Mouse (Mus musculus) kidney, adult 8-10 months (tissue): Measurements from ENCODE around the gene Fmo5.
A peak's percentile ranks its signal among the peaks of the same experiment; 100 is the strongest.

Experiments
- DNase-seq, 2 experiments: peaks; one replicate each; pipeline ENCODE4 v3.0.0; 2022

Gene Fmo5

DNA sequence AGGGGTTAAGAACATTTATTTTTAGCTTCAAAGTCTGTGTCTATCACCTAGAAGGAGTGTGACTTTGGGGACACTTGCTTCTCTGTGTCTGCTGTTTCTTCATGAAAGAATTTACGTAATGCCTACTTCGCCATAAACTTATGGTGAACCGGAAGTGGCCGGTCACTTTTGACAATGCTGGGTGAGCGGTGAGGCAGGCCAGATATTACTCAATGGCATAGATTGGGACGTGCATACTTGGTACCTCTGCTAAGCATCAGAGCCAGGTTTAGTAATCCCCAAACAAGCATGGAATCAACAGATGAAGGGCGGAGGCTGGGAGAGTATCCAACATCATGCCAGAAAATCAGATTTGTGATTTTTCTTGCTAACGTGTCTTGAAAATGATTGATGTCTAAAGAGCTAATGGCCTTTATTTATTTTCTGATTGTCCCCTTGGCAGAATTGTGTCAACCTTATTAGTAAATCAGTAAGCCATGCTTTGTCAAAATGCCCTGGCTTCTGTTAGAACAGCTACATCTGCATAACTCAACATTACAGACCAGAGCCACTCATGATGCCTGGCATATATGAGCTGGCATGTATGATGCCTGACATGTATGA, 2.8 kb downstream of the Fmo5 start:
- DNase-seq = no peak

DNA sequence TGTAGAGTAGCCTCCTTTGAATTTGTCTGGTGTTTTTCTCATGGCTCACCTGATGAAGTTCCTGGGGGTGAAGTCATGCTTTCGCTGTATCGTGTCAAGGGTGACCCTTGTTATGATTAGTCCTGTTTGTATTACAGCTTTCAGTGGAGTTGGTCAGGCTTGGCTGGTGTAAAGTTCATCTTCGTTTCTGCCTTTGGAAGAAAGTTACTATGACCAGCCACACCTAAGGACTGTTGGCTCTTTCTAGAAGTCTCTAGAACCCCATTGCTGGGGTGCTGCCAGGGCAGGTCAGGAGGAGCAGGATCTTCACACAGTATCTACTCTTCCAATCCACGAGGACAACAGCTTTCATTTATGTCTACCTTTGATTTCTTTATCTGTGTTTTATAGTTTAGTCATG, 4.9 kb downstream of the Fmo5 start:
- DNase-seq = no peak

DNA sequence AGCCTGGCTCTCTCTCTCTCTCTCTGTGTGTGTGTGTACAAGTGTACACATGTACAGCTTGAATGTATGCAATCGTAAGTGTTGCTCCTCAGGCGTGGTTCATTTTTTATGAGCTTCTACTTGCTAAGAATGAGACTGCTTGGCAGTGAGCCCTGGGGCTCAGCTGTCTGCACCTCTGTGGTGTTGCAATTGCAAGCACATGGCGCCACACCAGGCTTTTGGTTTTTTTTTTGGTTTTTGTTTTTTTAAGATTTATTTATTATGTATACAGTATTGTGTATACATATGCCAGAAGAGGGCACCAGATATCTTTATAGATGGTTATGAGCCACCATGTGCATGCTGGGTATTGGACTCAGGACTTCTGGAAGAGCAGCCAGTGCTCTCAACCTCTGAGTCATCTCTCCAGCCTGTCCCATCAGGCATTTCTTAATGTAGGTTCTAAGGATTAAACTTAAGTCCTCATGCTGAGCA, 5.7 kb downstream of the Fmo5 start:
- DNase-seq = no peak

DNA sequence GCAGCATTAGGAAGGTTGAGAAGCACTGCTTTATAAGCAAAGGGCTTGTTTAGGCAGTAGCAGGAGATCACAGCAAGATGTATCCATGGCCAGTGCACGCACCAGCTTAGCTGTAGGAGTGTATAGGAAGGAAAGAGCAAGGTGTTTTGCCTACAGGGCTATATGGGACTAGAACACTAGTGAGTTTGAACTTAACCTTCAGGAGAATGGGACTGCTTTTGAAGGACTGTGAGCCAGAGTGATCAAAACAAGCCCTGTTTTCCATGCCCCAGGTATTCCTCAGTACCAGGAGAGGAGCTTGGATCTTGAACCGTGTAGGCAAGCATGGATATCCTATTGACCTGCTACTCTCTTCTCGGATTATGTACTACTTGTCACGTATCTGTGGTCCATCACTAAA, 12.8 kb downstream of the Fmo5 start:
- no peak for DNase-seq

DNA sequence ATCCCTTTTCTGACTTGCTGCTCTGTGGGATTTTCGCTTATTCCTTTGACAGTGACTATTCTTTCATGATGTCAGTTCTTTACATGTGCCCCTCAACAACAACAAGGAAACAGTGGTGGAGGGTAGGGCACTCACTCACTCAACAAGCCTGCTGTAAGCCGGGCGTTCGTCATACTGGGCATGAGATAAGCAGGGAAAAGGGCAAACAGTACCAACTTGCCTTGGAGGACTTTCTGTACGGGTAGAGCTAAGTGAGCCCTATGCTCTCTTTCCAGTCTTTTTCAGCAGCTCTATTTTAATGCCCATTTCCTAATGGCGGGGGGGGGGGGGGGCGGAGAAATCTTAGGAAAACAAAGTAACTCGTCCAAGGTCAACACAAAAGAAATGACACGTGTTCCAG, 13.4 kb downstream of the Fmo5 start:
- no peak for DNase-seq

DNA sequence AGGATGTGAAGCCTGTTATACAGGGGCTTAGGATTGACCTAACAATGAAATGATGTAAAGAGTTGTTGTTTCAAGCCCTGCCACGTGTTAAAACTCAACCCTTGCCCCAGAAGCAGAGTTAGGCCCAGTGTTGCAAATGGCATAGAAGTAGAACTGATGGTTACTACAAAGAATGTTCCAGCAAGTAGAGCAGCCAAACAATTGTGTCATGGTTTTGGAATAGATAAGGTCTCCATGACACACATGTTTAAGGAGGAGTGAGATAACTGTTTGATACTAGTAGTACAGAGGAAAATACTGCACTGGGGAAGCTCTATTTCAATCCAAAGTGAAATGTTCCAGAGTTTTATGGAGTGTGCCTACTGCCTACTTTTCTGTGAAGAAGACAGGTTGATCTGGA, 19.9 kb downstream of the Fmo5 start:
- DNase-seq = no peak

DNA sequence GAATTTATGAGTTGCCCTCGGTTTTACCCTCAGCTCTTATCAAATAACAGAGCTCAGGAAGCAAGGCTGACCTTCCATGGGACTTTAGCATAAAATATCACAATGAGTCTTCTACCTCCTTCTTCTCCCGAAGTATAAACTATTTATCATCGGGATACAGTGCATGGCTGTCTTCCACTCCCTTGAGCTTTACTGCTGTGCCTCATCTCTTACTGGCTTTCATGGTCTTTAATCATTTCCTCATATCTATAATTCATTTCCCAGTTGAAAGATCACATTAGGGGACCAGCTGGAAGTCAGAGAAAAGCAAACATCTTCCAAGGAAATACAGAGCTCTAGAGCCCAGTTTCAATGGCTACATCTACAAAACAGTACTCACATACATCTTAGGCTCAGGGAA, 20.4 kb downstream of the Fmo5 start:
- no peak for DNase-seq

DNA sequence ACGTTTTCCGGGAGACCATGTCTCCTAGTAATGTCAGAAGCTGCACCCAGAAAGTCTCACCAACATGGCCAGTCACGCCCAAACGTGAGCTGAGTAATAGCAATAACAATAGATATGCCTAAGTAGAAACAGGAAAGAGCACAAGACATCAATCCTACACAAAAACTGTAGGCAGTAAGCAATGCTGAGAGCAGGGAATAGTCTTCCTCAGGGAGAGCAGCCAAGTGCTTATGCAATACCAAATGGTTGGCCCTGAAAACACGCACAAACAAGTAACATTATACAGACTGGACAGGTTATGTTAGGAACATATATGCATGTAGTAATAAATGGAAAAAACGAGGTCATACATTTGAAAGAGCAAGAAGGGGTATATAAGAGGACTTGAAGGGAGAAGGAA, 20.9 kb downstream of the Fmo5 start:
- no peak for DNase-seq

DNA sequence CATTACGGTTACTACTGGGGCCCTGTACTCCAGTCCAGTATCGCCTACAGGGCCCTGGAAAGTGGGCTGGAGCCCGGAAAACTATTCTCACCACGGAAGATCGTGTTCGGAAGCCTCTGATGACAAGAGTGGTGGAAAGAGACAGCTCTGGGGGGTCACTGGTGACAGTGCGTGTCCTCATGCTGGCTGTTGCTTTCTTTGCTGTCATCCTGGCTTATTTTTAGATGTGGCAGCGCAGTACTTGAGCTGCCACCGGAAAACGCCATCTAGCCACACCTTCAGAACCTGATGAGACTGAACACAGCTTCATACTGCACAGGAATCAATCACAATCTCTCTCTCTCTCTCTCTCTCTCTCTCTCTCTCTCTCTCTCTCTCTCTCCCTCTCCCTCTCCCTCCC, 23.0 kb downstream of the Fmo5 start:
- DNase-seq = no peak

DNA sequence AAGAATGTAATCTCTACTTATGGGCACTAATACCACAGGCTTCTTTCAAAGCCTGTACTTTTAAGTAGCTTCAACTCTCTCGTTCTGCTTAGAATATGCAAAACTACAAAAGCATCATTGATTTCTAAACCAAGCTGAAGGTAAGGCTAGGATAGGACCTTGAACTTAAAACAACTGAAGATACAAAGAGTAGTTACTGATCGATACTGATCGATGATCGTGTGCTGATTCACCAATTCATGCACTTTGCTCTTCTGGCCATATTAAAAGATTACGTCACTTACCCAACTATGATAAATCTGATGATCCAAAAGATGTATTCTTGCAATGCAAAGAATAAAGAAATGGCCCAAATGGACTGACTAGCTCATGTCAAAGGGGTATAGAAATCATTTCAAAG, 25.2 kb downstream of the Fmo5 start:
- no peak for DNase-seq

DNA sequence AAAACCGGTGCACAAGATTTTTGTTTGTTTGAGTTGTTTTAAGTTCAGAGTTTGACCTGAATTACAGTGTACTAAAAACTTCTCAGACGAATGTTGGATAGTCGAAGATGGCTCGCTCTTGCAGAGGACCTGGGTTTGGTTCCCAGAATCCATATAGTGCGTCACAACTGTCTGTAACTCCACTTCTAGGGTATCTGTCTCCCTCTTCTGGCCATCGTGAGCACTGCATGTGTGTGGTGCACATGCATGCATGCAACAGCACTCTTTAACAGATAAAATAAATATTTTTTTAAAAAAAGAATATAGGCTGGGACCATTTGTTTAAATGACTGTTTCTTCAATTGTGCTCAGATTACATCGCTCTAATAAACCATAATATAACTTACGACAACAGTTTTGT, 26.3 kb downstream of the Fmo5 start:
- peak in 1 of 2 experiments; percentile 60 for DNase-seq

DNA sequence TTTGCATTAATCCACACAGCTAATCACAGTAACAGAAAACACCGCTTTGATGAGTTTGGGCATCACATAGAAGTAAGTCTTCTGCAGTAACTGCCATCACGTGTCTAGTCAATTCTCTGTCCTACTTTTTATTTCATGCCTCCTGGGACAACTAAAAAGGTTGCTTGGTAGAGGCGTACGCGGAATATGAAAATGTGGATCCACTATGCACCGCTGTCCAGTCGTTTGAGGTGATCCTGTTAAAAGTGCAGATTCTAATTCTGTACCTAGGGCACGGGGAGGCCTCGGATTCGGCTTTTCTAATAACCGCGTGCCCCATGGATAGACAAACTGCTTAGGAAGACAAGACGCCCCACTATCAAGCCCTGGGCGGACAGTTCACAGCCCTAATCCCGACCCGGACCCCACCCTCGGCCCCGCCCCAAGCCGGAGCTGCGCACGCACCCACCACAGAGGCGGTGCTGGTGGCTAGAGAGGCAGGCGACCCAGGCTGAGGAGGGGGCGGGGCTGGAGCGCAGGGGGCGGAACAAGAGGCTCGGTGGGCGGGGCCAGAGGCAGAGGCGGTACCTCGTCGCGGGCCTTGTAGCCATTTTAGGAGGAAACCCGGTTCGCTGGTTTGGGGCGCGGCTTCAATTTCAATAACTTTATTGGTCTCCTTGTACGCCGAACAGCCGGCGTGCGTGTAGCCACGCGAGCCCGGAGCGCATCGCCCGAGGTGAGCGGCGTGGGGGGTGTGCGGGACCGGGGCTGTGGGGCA, 29.2 kb downstream of the Fmo5 start, which contains the start of gene Prkab2:
TSS of gene Prkab2 (plus strand) at position 539 of the 757 bp plus-strand sequence.
- peak; percentile 98 to 99 for DNase-seq

DNA sequence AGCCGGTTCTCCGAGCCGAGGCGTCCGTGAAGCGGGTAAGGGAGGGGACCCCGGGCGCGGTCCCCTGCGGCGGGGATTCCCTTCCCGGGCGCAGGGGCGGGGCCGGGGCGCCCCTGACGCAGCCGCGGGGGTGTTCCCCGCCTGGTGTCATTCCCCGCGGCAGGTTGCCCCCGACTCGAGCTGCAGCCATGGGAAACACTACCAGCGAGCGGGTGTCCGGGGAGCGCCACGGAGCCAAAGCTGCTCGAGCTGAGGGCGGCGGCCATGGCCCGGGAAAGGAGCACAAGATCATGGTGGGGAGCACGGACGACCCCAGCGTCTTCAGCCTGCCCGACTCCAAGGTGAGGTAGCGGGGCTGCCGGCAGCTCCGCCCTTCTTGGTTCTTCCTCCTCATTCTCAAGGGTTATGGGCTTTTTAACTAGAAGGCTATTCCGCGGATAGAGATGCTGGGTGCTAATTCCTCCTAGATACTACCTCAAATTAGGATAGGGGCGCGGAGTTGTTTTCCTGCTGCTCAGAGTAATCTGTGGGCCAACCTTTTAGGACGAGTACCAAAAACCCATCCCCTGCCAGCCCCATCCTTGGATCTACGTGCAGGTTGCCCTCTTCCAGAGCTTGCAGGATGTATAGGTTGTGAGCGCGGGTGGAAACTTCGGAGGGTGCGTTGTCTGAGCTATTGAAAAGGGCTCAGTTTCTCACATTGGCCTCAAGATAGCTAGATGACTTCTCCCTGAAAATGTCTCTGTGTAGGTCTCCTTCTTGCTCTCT, 30.0 kb downstream of the Fmo5 start:
- no peak for DNase-seq

DNA sequence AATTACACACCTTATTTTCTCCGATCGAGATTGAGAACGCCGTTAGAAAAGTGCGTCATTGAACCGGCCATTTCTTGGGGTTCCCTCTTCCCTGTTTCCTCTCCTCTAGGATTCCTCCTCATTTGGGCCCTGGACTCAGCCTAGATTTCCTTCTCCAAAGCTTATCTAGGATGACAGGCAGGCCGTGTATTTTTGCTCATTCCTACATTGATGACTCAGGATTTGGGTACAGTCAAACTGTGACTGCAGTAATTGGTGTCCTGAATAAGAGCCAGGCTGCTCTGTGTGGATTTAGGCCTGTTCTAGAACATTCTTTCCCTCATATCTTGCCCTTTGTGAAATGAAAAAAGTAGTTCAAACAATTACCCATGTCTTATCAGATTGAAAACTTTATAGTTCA, 31.1 kb downstream of the Fmo5 start:
- no peak for DNase-seq

DNA sequence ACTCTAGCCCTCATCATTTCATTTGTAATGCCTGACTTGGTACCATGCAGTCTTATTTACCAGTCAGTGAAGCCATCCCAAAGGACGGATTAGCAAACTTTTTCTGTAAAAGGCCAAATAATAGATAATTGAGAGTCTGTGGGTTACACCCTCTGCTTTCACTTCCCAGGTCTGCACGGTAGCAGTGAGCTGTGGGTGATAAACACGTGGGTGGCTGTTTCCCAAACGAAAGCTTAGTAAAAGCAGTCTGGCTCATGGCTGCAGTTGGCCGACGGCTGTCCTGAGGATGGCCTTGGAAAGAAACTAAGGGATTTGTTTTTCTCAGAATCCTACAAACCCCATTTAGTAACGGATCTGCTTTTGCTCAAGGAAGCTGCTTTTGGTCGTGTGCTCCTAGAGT, 32.6 kb downstream of the Fmo5 start:
- DNase-seq = no peak

DNA sequence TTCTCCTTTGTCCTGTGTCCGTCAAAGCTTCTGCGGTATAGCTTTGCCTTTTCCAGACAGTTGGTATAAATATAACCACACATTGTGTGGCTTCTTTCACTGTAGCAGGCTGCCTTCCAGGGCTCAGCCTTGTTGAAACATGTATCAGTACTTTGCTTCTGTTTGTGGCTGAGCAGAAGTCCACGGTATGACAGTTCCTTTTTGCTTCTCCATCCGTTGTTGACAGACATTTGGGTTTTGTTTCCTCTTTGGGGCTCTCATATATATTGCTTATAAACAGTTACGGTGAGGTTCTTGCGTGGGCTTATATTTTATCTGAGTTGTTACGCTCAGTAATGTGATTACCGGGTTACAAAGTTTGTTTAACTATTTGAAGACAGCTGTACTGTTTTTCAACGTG, 36.9 kb downstream of the Fmo5 start:
- no peak for DNase-seq

DNA sequence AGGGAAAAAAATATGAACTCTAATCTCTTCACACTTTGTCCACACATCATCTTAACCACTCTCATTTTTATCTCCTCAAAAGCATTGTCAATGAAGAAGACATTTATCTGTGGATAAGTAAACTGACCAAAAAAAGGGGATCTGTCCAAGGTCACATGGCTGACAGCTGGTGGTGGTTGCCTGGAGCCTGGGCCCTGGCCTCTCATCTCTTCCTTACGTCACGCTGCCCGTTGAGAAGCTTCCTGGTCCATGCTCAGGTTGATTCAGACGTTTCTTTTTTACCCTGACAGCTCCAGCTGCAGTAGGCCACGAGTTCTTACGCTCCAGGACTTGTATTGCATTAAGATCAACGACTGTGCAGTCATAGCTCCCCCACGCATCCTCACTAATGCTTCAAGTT, 37.5 kb downstream of the Fmo5 start:
- no peak for DNase-seq

DNA sequence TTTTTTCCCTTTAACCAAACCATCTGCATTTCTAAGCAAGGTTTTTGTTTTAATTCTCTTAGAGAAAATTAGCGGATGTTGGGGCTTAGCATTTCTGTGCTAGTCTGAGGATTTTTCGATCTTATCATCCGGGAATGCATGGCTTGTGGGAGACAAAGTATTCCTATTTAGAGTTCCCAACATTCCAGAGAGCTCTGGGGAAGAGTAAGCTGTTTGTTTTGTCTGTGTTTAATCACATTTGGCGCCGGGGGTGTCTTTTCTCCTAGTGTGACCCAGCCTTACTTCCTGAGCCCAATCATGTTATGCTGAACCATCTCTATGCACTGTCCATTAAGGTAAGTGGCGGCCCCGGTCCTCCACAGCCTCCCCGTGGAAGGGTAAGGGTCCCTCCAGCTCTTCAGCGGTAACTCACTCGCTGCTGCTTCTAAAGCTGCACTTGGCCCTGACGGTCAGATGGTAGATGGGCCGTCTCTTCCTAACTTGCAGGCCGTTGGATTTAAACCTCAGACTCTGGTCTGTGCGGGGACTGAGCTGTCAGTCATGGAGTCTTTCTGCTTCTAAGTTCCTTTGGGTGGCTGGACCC, 38.6 kb downstream of the Fmo5 start:
- DNase-seq = no peak

DNA sequence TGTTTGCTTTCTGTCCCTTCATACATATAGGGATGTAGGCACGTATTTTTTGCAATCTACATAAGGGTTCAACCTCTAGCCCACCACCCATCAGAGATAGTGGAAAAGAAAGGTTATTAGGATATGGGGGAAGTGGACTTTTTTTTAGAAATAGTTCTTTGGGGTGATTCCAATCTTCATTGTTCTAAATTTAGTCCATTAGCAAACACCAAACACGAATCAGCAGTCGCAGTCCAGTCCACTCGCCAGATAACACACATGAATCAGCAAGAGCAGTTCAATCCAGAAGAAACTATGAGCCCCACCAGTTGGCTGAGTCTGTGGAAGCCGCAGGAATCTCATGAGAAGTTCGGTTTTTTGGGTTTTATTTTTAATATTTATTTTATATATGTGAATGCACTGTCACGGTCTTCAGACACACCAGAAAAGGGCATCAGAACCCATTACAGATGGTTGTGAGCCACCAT, 46.1 kb downstream of the Fmo5 start, which contains the start of gene Gm17651:
TSS of gene Gm17651 (minus strand) at position 51 of the 467 bp plus-strand sequence.
- DNase-seq = no peak

DNA sequence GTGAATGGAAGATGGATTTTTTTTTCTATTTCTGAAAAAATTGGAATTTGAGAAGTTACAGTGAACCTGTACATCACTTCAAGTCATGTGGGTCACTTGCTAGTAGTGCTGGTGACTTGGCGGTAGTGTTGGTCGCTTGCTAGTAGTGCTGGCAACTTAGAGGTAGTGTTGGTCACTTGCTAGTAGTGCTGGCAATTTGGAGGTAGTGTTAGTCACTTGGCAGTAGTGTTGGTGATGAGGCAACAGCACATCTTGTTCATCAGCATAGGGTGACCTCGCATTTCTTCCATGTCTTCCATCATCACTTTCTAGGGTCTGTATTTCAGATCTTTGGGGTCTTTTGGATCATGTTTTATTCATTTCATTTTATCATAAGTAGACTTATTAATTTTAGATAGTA, 47.5 kb downstream of the Fmo5 start:
- DNase-seq = no peak

DNA sequence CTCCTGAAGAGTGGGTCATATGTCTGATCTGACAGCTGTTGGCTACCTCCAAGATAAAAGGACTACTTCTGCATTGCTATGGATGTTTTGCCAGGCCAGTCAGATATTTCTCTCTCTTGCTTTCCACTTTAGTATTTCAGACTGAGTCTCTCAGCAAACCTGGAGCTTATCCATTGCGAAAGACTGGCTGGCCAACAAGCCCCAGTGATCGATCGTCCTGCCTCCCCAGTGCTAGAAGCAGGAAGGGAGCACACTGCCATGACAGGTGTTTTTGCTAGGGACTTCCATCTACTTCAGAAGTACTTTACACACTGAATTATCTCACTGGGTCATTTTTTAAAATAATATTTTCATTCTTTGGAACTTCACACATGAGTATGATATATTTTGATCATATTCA, 49.8 kb downstream of the Fmo5 start:
- DNase-seq = no peak

DNA sequence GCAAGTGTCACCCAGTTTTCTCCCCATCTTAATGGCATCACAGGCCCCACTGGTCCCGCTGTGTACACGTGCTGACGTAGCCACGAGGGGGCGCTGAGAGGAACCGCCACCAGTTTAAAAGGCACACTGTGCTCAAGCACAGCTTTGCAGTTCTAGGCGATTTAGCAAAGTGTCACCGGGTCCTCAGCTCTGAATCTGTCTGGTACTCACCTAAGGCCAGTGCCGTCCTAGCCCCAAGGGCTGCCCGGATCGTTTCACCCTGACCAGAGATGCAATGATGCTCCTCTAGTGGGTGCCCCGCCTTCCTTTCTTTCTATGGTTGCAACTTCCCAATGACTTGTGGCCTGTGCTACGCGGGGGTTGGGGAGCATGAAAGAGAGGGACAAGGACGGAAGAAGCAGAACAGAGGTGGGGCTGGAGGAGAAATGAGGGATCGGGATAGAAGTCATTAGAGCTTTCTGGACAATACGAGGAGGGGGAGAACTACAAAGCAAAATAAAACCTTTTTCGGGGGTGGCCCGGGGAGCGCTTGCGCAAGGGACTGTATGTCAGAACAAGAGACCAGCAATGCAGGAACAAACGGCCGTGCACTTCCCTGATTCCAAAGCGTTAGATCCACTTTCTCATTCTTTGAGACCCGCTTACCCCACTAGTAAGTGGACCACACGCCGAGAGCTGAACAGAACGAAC, 52.2 kb downstream of the Fmo5 start:
- DNase-seq = peak; percentile 49 to 68
